Mouse (Mus musculus): Measurements from ENCODE around the gene Fyn. TPM values are rescaled to one million over a fixed set of nuclear protein-coding genes. Genes with fewer than 3 reads are reported as not detected.

Gene Fyn
- total and polyA plus RNA-seq, 3 experiments: 14.9 to 42.4 (median 19.9) TPM

- Histone ChIP-seq H3K27ac (ENCODE audit: insufficient read depth, low read depth) (no peak overlapping the region), H3K4me3 (replicated peaks in 1 of 3; ENCODE audit: low read depth in 2 of 3, low read length in 2 of 3, poor library complexity in 1 of 3) (no peak overlapping the region), H3K9me3 (replicated peaks; ENCODE audit: low read length) (no peaks in the 10 kb centered on the region), H3K36me3 (replicated peaks in 1 of 2; ENCODE audit: control insufficient read depth in 1 of 2, insufficient read depth in 1 of 2, low read length in 1 of 2) (peaks cover 0 to 77% of the 10 kb centered on the region in 2 experiments), H3K79me2 (replicated peaks; ENCODE audit: control insufficient read depth, extremely low read depth, insufficient read depth, poor library complexity, severe bottlenecking) (no peaks in the 10 kb centered on the region), H3K27me3 (replicated peaks) (no peaks in the 10 kb centered on the region), H3K4me2 (ENCODE audit: insufficient read depth, low read depth, poor library complexity, severe bottlenecking) (no peak overlapping the region), H3K9ac (ENCODE audit: insufficient read depth, low read depth) (no peak overlapping the region), H3K4me1 (ENCODE audit: control insufficient read depth in 1 of 2, insufficient read depth in 2 of 2) (peaks cover 0 to 14% of the 10 kb centered on the region in 2 experiments; a peak in 2 of 4 replicates)
- no peak for DNase-seq (ENCODE audit: extremely low read depth)
- dilution Hi-C loops (cut with MboI; ENCODE audit: extremely low pct_ligation_motif_present, extremely low pct_unique_long_range_greater_than_20kb, low sequenced_read_pairs): no loop called here
- TF ChIP-seq TBP (conservative IDR thresholded peaks at IDR 0.05; ENCODE audit: low read depth, low read length): no peak
- TF ChIP-seq POLR2AphosphoS2 (IDR thresholded peaks at IDR 0.05; ENCODE audit: low read depth, low read length): no peak
- TF ChIP-seq E2F4 (IDR thresholded peaks at IDR 0.05; ENCODE audit: insufficient replicate concordance, low read depth, low read length): no peak
- TF ChIP-seq POLR2A (IDR thresholded peaks at IDR 0.05; ENCODE audit: low read depth, low read length): no peak
- TF ChIP-seq MXI1 (IDR thresholded peaks at IDR 0.05; ENCODE audit: low read depth, low read length): no peak
- TF ChIP-seq ELF1 (IDR thresholded peaks at IDR 0.05; ENCODE audit: low read depth, low read length): no peak
- TF ChIP-seq JUN (IDR thresholded peaks at IDR 0.05; ENCODE audit: insufficient read depth, low read depth, low read length): no peak
- no peak for TF ChIP-seq CHD1 (IDR thresholded peaks at IDR 0.05; ENCODE audit: low read depth, low read length)
- no peak for TF ChIP-seq JUND (conservative IDR thresholded peaks at IDR 0.05; ENCODE audit: low read depth, low read length)
- TF ChIP-seq CHD2 (IDR thresholded peaks at IDR 0.05; ENCODE audit: low read length): no peak
- TF ChIP-seq ETS1 (conservative IDR thresholded peaks at IDR 0.05; ENCODE audit: low read depth, low read length): no peak
- TF ChIP-seq MAZ (IDR thresholded peaks at IDR 0.05; ENCODE audit: low read depth, low read length): no peak
- no peak for TF ChIP-seq RCOR1 (conservative IDR thresholded peaks at IDR 0.05; ENCODE audit: low read depth, low read length)
- no peak for TF ChIP-seq IRF4 (IDR thresholded peaks at IDR 0.05; ENCODE audit: low read depth, low read length)
- no peak for TF ChIP-seq MYC (IDR thresholded peaks at IDR 0.05; ENCODE audit: low read depth, low read length)
- no peak for TF ChIP-seq HCFC1 (IDR thresholded peaks at IDR 0.05; ENCODE audit: low read depth, low read length)
- TF ChIP-seq ZMIZ1 (IDR thresholded peaks at IDR 0.05; ENCODE audit: low read depth, low read length): no peak
- no peak for TF ChIP-seq NRF1 (IDR thresholded peaks at IDR 0.05; ENCODE audit: low read depth, low read length)
- in situ Hi-C loops (cut with MboI; ENCODE audit: low pct_ligation_motif_present, low pct_unique_long_range_greater_than_20kb, low sequenced_read_pairs): no loop called here
Observed at GRCm38 (mm10) chr10:39555289-39555715, 186.6 kb downstream of the Fyn start.

- Histone ChIP-seq H3K9me3 (replicated peaks; ENCODE audit: low read length) (no peaks in the 10 kb centered on the region), H3K4me1 (ENCODE audit: control insufficient read depth in 1 of 2, insufficient read depth in 2 of 2) (peaks cover 0 to 11% of the 10 kb centered on the region in 2 experiments; a peak in 2 of 4 replicates), H3K4me2 (ENCODE audit: insufficient read depth, low read depth, poor library complexity, severe bottlenecking) (no peak overlapping the region), H3K27me3 (replicated peaks) (no peaks in the 10 kb centered on the region), H3K9ac (ENCODE audit: insufficient read depth, low read depth) (no peak overlapping the region), H3K4me3 (replicated peaks in 1 of 3; ENCODE audit: low read depth in 2 of 3, low read length in 2 of 3, poor library complexity in 1 of 3) (no peak overlapping the region), H3K36me3 (replicated peaks in 1 of 2; ENCODE audit: control insufficient read depth in 1 of 2, insufficient read depth in 1 of 2, low read length in 1 of 2) (peaks cover 0 to 78% of the 10 kb centered on the region in 2 experiments), H3K27ac (ENCODE audit: insufficient read depth, low read depth) (no peak overlapping the region), H3K79me2 (replicated peaks; ENCODE audit: control insufficient read depth, extremely low read depth, insufficient read depth, poor library complexity, severe bottlenecking) (no peaks in the 10 kb centered on the region)
- no peak for TF ChIP-seq EP300 (IDR thresholded peaks at IDR 0.05; ENCODE audit: low read length)
- TF ChIP-seq CHD1 (IDR thresholded peaks at IDR 0.05; ENCODE audit: low read depth, low read length): no peak
- TF ChIP-seq NRF1 (IDR thresholded peaks at IDR 0.05; ENCODE audit: low read depth, low read length): no peak
- no peak for TF ChIP-seq NELFE (IDR thresholded peaks at IDR 0.05; ENCODE audit: low read depth, low read length)
- no peak for TF ChIP-seq ELF1 (IDR thresholded peaks at IDR 0.05; ENCODE audit: low read depth, low read length)
- in situ Hi-C loops (cut with MboI; ENCODE audit: low pct_ligation_motif_present, low pct_unique_long_range_greater_than_20kb, low sequenced_read_pairs): no loop called here
- dilution Hi-C loops (cut with MboI; ENCODE audit: extremely low pct_ligation_motif_present, extremely low pct_unique_long_range_greater_than_20kb, low sequenced_read_pairs): no loop called here
- no peak for DNase-seq (ENCODE audit: extremely low read depth)
Observed at GRCm38 (mm10) chr10:39555740-39556139, 187.1 kb downstream of the Fyn start.
